Mouse (Mus musculus) testis, adult 2 months (tissue): ENCODE results near the gene Cars2.
"Not testable (repeated sequence)": the region's sequence is repeated elsewhere in the genome, so short reads cannot be mapped to it uniquely, and the experiment has no call there.

Experiments used
- CTCF ChIP-seq: fragments of 200-500 bp; IDR thresholded peaks from 2 replicates; pipeline ENCODE4 v1.5.1; 2012; ENCODE audit warnings: low read depth, mild to moderate bottlenecking, inconsistent platforms, low read length, moderate library complexity; ENCODE audit not compliant: control insufficient read depth, insufficient read depth, insufficient replicate concordance
- POLR2A ChIP-seq: fragments of 200-500 bp; IDR thresholded peaks from 2 replicates; pipeline ENCODE4 v1.6.1; 2012; ENCODE audit warnings: low read depth, mild to moderate bottlenecking, inconsistent platforms, low read length, moderate library complexity; ENCODE audit not compliant: control insufficient read depth

DNA sequence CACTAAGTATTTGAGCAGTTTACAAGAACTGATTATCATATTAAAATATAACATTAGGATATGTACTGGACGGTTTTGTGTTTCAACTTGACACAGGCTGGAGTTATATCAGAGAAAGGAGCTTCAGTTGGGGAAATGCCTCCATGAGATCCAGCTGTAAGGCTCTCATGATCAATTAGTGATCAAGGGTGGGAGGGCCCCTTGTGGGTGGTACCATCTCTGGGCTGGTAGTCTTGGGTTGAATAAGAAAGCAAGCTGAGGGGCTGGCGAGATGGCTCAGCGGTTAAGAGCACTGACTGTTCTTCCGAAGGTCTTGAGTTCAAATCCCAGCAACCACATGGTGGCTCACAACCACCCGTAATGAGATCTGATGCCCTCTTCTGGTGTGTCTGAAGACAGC is 84.1 kb downstream of the Cars2 start:
- not testable (repeated sequence) for TF ChIP-seq CTCF, POLR2A
